Mouse (Mus musculus) fat pad, adult 2 months (tissue): ENCODE data around the gene Zfp87.

Experiments used
- DNase-seq: peaks from one replicate; pipeline ENCODE4 v3.0.0-alpha.2; 2011; ENCODE audit warnings: low read depth, low spot score; ENCODE audit errors: extremely low read depth

Gene Zfp87

GRCm38 (mm10) chr13:67525753-67526410 is at the start of gene Zfp87, which contains the start of gene Gm26965:
Gene Zfp87, minus strand, starts transcription at chr13:67526177.
Gene Gm26965, minus strand, starts transcription at chr13:67526151.
- peak; percentile 56 for DNase-seq

- no peak for DNase-seq
These were observed 46.7 kb upstream of the Zfp87 start for GRCm38 (mm10) chr13:67572591-67573189.

DNA sequence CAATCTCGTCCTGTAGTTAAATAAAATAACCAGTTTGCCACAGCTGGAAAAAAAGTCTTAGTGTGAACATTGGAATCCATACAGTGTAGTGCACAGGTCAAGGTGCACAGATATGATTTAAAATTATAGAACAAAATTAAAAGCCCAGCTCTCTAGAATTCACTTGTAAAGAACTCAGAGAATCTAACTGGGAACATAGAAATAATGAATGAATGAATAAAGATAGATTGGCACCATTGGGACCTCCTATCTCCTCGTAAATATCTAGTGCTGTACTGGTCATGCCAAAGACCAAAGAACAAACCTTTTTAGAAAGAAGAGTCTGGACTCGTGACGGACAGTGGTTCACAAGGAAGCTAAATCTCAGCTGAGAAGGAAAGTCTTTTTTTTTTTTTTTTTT is 27.8 kb upstream of the Zfp87 start, which contains the start of gene Zfp748:
TSS of gene Zfp748 (minus strand) at position 101 of the 400 bp plus-strand sequence.
- DNase-seq, result no peak

DNA sequence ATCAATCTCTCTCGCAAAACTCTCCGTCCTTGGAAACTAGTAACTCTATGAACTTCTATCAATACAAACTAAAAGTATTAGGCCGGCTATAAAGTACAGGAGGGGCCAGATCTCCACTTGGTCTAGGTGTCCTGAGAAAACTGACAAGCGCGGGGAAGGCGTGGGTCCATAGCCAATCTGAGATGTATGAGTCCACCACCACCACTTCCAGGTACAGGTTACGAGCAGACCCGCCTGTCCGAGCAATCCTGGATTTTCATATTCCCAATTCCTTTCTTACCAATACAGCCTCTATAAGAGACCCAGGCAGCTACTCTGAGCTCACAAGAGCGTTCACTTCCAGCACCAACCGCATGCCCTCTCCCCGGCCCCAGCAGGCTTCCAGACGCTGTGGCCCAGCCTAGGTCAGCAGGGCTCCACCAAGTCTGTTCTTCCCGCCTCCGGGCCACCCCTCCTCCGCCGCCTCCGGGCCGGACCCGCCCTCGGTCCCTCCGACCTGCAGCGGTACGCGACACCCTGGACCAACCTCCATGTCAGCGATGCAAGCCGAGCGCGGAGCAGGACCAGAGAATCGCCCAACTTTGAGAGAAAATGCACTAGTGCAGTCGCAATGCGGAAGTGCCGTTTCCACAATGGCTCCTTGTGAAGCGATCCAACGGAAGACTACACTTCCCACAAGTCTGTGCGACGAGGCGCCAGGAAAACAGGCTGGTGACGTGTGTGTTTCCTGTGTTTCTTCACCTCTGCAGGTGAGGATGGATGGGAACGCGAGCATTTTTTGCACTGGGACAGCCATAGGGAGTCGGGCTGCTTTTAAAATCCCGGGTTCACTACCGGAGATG is 26.7 kb upstream of the Zfp87 start:
- peak; percentile 49 for DNase-seq

GRCm38 (mm10) chr13:67545941-67546340 is 20.0 kb upstream of the Zfp87 start:
- DNase-seq, result no peak

GRCm38 (mm10) chr13:67527049-67527730 is 1.2 kb upstream of the Zfp87 start:
- DNase-seq, result no peak

- no peak for DNase-seq
These were observed 25.1 kb downstream of the Zfp87 start for GRCm38 (mm10) chr13:67500908-67501307.

DNA sequence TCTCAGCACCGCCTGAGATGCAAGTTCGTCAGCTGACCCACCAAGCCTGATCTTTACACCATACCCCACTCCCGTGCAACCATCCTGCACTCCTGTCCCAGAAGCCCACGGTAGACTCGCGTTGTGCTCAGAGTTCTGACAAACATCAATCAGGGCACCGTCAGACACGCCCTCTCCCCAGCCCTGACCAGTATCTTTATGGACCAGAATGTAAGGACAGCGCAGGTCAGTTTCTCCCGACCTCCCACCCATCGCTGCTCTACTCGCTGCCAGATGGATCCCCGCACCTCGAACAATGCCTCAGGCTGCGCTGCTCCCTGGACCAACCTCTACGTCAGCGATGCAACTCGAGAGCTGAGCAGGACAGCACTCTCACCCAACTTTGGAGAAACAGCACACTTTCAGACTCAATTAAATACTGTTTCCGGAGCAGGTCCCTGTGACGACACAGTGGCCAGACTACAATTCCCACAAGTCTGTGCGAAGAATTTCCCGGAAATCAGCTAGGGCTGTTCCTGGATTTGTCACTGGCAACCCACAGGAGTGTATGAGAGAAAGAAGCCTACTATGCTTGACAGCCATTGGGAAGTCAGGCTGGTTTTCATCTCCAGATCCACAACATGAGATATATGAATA is 25.8 kb downstream of the Zfp87 start, which contains the start of gene Zfp58:
TSS of gene Zfp58 (minus strand) at position 472 of the 636 bp plus-strand sequence.
- DNase-seq, result peak; percentile 50

- no peak for DNase-seq
These were observed 30.3 kb downstream of the Zfp87 start for GRCm38 (mm10) chr13:67495631-67496030.

GRCm38 (mm10) chr13:67484424-67484811 is 41.6 kb downstream of the Zfp87 start:
- peak; percentile 26 for DNase-seq

DNA sequence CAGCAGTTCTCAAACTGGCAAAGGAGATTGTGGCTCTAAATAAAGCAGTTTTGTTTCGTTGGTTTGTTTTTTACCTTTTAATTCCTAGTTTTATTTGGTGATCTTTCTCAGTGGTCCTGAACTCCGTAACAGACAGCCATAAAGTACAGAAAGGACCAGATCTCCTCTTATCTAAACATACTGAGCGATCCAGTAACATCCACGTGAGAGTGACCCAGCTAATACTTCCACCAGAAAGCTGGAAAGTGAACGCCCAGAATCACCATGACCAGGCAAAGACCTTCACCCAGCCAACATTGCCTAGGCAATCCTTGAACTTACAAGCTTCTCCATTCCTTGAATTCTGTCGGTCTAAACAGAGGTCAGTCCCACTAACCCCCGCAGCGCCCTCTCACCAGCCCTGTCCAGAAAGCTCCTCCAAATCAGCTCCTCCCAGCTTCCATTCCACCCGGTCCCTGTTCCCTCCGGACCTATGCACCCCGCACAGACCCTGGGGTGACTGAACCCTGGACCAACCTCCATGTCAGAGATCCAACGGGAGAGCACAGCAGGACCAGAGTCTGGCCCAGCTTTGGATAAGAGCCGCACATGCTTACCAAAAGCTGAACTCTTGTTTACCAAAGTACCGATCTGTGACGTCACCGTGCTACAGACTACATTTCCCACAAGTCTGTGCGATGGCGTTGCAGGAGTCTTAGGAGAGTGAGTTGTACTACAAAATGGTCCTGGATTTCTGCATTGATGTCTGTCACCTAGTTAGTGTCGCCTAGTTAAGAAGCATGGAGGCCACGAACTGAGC is 42.2 kb downstream of the Zfp87 start, which contains the start of gene Zfp874b:
TSS of gene Zfp874b (minus strand) at position 634 of the 799 bp plus-strand sequence.
- peak; percentile 40 for DNase-seq

DNA sequence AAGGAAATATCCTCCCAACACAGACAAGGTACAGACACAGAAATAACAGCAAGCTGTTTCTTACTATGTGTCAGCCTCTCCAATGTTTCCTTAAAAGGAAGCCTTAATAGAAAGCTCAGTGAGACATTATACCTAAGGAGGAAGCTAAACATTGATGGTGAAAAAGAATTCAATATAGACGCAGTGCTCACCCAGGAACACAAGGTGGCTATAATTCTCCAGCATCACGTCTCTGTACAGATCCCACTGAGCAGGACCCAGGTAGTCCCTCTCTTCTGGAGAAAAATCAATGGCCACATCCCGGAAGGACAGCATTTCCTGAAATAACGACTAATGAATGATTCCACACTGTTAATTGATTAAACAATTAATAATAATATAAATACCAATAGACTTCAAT is 44.4 kb downstream of the Zfp87 start:
- no peak for DNase-seq

- no peak for DNase-seq
These were observed 56.7 kb downstream of the Zfp87 start for GRCm38 (mm10) chr13:67469274-67469673.
